Comparison of ENCODE assay signal across 37 mouse cellular contexts in genomic region chr14:55563249-55563648, GRCm38 (mm10). TPM values are rescaled to one million over a fixed set of nuclear protein-coding genes. Genes with fewer than 3 reads are reported as not detected.
"Had no signal": no experiment of that assay in that cellular context is flagged by ENCODE, and none has a peak within 500 bp of the region (broad histone marks: within the 10 kb centered on the region; RNA-seq: fewer than 3 reads in every experiment).

No protein-coding gene starts in this region.

- DNase-seq: gastrocnemius, postnatal 14 days; gastrocnemius, postnatal 36 days; heart, adult 18-20 months; heart, postnatal 10 days; kidney, adult 11 months; kidney, adult 2 months; kidney, adult 9 months; kidney, postnatal 14 days; kidney, postnatal 36 days; layer of hippocampus, adult 9-11 months; layer of hippocampus, postnatal 36 days; left cerebral cortex, postnatal 4 days had no signal

- ATAC-seq: hindbrain, postnatal 0 days; intestine, embryonic 16.5 days; liver, embryonic 12.5 days had no signal

- H3K4me3 ChIP-seq: heart, embryonic 10.5 days; heart, embryonic 12.5 days; hindbrain, embryonic 12.5 days; hindbrain, embryonic 15.5 days; kidney, embryonic 15.5 days; limb, embryonic 13.5 days; limb, embryonic 15.5 days; liver, embryonic 12.5 days had no signal

- H3K27ac ChIP-seq: heart, embryonic 10.5 days; hindbrain, embryonic 12.5 days; hindbrain, embryonic 15.5 days; hindbrain, postnatal 0 days; kidney, embryonic 15.5 days; kidney, postnatal 0 days; limb, embryonic 13.5 days; limb, embryonic 15.5 days; liver, embryonic 12.5 days; liver, embryonic 14.5 days had no signal

- H3K27me3 ChIP-seq: heart, embryonic 12.5 days; hindbrain, embryonic 12.5 days; hindbrain, embryonic 15.5 days; kidney, embryonic 15.5 days; limb, embryonic 13.5 days; limb, embryonic 15.5 days; liver, embryonic 12.5 days had no signal

- H3K4me2 ChIP-seq: heart, embryonic 12.5 days; hindbrain, embryonic 12.5 days; hindbrain, embryonic 15.5 days; limb, embryonic 13.5 days; limb, embryonic 15.5 days; liver, embryonic 12.5 days had no signal

- H3K9me3 ChIP-seq: heart, embryonic 10.5 days; heart, embryonic 12.5 days; hindbrain, embryonic 12.5 days; hindbrain, embryonic 15.5 days; kidney, embryonic 15.5 days; limb, embryonic 13.5 days; limb, embryonic 15.5 days; liver, embryonic 12.5 days had no signal

- H3K9ac ChIP-seq: heart, embryonic 12.5 days; hindbrain, embryonic 12.5 days; hindbrain, embryonic 15.5 days; kidney, embryonic 15.5 days; limb, embryonic 13.5 days; limb, embryonic 15.5 days; liver, embryonic 14.5 days had no signal

RNA-seq across cellular contexts. Expression of gene A730061H03Rik, which starts 3.0 kb away (rescaled TPM):
- total RNA-seq: gastrocnemius, adult 18-20 months; gastrocnemius, adult 8-10 months; gastrocnemius, postnatal 14 days; gastrocnemius, postnatal 36 days; heart, adult 18-20 months; heart, adult 8-10 months; hematopoietic stem cell, adult 5-6 weeks; hindbrain, postnatal 0 days; left cerebral cortex, adult 18-20 months; left cerebral cortex, postnatal 10 days; left cerebral cortex, postnatal 4 days; liver, adult 2 months had no signal
- polyA plus RNA-seq: heart, embryonic 14.5 days; hindbrain, postnatal 0 days had no signal

RNA-seq across cellular contexts. Expression of gene Fitm1, which starts 12.2 kb away (rescaled TPM):
- total RNA-seq: hematopoietic stem cell, adult 5-6 weeks; hindbrain, postnatal 0 days; layer of hippocampus, adult 18-20 months; layer of hippocampus, adult 8-10 months; layer of hippocampus, postnatal 14 days; layer of hippocampus, postnatal 36 days; left cerebral cortex, adult 18-20 months; left cerebral cortex, adult 8-10 months; left cerebral cortex, postnatal 10 days; left cerebral cortex, postnatal 25 days; left cerebral cortex, postnatal 4 days had no signal
